Mouse (Mus musculus): ENCODE data around the gene Slc34a3.

DNA sequence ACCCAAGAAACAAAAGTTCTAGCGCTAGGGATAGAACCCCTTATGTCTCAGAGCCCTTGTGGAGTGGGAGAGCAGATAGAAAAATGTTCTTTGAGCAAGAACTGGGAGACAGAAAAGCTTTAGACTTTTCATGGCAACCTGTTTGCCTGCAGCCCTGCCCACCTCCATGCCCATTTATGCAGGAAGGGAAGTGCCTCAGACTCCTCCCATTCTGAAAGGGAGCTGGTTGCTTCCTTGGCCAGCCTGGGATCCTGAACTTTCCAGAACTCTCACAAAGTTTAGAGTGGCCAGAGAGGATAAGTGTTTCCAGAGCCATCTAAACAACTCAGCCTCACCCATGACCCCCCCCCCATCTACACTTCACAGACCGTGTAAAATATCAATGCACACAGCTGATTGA lies 37.0 kb downstream of the Slc34a3 start:
- TF ChIP-seq POLR2A (IDR thresholded peaks at IDR 0.05; ENCODE audit: insufficient read depth, low read depth, low read length) (no peak), CTCF (IDR thresholded peaks at IDR 0.05) (no peak)
